Mouse (Mus musculus) bone marrow macrophage, adult 2 months (primary cell): ENCODE measurements around the gene Smco2.

ENCODE experiments used
- CTCF ChIP-seq: IDR thresholded peaks from 2 replicates; pipeline ENCODE4 v1.5.1; 2012; ENCODE audit warnings: low read depth, mild to moderate bottlenecking, low read length, moderate library complexity
- POLR2A ChIP-seq: IDR thresholded peaks from 2 replicates; pipeline ENCODE4 v1.6.1; 2012; ENCODE audit warnings: mild to moderate bottlenecking, low read depth, low read length, borderline replicate concordance

DNA sequence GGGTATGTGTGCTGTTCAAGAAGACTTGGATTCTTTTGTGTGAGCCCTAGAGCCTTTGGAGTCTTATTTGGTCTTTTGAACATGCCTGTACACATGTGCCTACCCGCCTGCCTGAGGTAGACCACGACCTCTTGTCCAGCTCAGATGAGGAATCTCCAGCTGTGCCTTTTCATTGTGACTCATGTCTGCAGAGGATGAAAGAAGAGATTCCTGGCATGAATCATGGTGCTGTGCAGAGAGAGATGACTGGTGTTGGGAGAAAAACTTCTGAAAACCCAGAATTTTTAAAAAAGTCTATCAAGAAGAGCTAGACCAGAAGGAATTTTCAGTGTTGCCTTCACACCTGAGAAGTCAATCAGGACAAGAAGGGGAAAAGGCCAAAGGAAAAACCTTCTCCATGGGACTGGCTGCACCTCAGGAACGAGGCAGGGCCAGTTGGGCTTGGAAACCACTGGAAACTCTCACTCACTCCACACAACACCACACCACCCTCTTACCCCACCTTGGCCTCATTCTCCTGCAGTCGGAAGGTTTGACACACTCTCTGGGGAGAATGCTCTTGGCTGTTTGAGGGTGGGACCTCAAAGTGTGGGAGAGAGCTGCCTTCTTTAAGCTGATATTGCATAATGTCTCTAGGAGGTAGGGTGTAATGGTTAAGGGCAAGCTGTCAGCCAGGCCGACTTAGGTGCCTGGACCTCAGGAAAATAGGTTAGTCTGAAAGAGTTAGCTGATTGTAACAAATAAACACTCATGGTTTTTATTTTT, 60.0 kb downstream of the Smco2 start:
- TF ChIP-seq CTCF, result no peak
- no peak for TF ChIP-seq POLR2A
